Mouse (Mus musculus): Measurements from ENCODE around the gene Ndufv3. TPM values are rescaled to one million over a fixed set of nuclear protein-coding genes. Genes with fewer than 3 reads are reported as not detected.
A peak's percentile ranks its signal among the peaks of the same experiment; 100 is the strongest.

The Ndufv3 gene
- polyA plus RNA-seq, 1 experiment from 2014 or later, result 258 TPM

- Histone ChIP-seq H3K27me3 (ENCODE audit: low read depth, poor library complexity, severe bottlenecking) (no peaks in the 10 kb centered on the region), H3K4me1 (peaks cover 34% of the 10 kb centered on the region), H3K36me3 (no peaks in the 10 kb centered on the region), H3K9me3 (replicated peaks) (no peaks in the 10 kb centered on the region), H3K27ac (replicated peaks) (peak overlapping the region; percentile 98), H3K4me3 (peak overlapping the region; percentile 85)
- peak; percentile 83 for DNase-seq (ENCODE audit: low spot score)
- WGBS, result under 1% methylated on average over 87 of the region's 88 CpGs
Measured at GRCm38 (mm10) chr17:31565141-31566056, 45.5 kb downstream of the Ndufv3 start.

- H3K36me3 ChIP-seq, result no peaks in the 10 kb centered on the region
- H3K27me3 ChIP-seq (ENCODE audit: low read depth, poor library complexity, severe bottlenecking), result no peaks in the 10 kb centered on the region
- DNase-seq (ENCODE audit: low spot score), result no peak
- H3K4me1 ChIP-seq, result peaks cover 34% of the 10 kb centered on the region
- peak overlapping the region; percentile 98 for H3K27ac ChIP-seq (replicated peaks)
- WGBS, result 75% methylated on average over 6 of the region's 6 CpGs
- H3K4me3 ChIP-seq, result peak overlapping the region; percentile 85
- H3K9me3 ChIP-seq (replicated peaks), result no peaks in the 10 kb centered on the region
Measured at GRCm38 (mm10) chr17:31566276-31566675, 46.4 kb downstream of the Ndufv3 start.

GRCm38 (mm10) chr17:31569756-31570155 lies 49.8 kb downstream of the Ndufv3 start:
- Histone ChIP-seq H3K27ac (replicated peaks) (no peak overlapping the region), H3K36me3 (no peaks in the 10 kb centered on the region), H3K9me3 (replicated peaks) (no peaks in the 10 kb centered on the region), H3K4me3 (no peak overlapping the region), H3K27me3 (ENCODE audit: low read depth, poor library complexity, severe bottlenecking) (no peaks in the 10 kb centered on the region), H3K4me1 (peaks cover 27% of the 10 kb centered on the region)
- 93% methylated on average over 1 of the region's 1 CpGs for WGBS
- no peak for DNase-seq (ENCODE audit: low spot score)

GRCm38 (mm10) chr17:31570321-31570925 lies 50.5 kb downstream of the Ndufv3 start:
- WGBS, result 90% methylated on average over 9 of the region's 9 CpGs
- Histone ChIP-seq H3K4me1 (peaks cover 27% of the 10 kb centered on the region), H3K36me3 (no peaks in the 10 kb centered on the region), H3K27ac (replicated peaks) (no peak overlapping the region), H3K27me3 (ENCODE audit: low read depth, poor library complexity, severe bottlenecking) (no peaks in the 10 kb centered on the region), H3K9me3 (replicated peaks) (no peaks in the 10 kb centered on the region), H3K4me3 (no peak overlapping the region)
- DNase-seq (ENCODE audit: low spot score), result peak; percentile 37

GRCm38 (mm10) chr17:31571689-31572088 lies 51.8 kb downstream of the Ndufv3 start:
- H3K4me1 ChIP-seq, result peaks cover 15% of the 10 kb centered on the region
- no peak overlapping the region for H3K4me3 ChIP-seq
- no peaks in the 10 kb centered on the region for H3K36me3 ChIP-seq
- H3K27me3 ChIP-seq (ENCODE audit: low read depth, poor library complexity, severe bottlenecking), result no peaks in the 10 kb centered on the region
- no peaks in the 10 kb centered on the region for H3K9me3 ChIP-seq (replicated peaks)
- 92% methylated on average over 5 of the region's 5 CpGs for WGBS
- no peak overlapping the region for H3K27ac ChIP-seq (replicated peaks)
- no peak for DNase-seq (ENCODE audit: low spot score)

GRCm38 (mm10) chr17:31574662-31575061 lies 54.7 kb downstream of the Ndufv3 start:
- DNase-seq (ENCODE audit: low spot score), result no peak
- Histone ChIP-seq H3K36me3 (no peaks in the 10 kb centered on the region), H3K4me1 (no peaks in the 10 kb centered on the region), H3K9me3 (replicated peaks) (no peaks in the 10 kb centered on the region), H3K4me3 (no peak overlapping the region), H3K27me3 (ENCODE audit: low read depth, poor library complexity, severe bottlenecking) (no peaks in the 10 kb centered on the region), H3K27ac (replicated peaks) (no peak overlapping the region)
- 91% methylated on average over 7 of the region's 7 CpGs for WGBS

- DNase-seq (ENCODE audit: low spot score), result no peak
- no peaks in the 10 kb centered on the region for H3K9me3 ChIP-seq (replicated peaks)
- H3K36me3 ChIP-seq, result no peaks in the 10 kb centered on the region
- H3K27me3 ChIP-seq (ENCODE audit: low read depth, poor library complexity, severe bottlenecking), result no peaks in the 10 kb centered on the region
- H3K4me1 ChIP-seq, result peaks cover 14% of the 10 kb centered on the region
- H3K4me3 ChIP-seq, result no peak overlapping the region
- no peak overlapping the region for H3K27ac ChIP-seq (replicated peaks)
- 89% methylated on average over 10 of the region's 10 CpGs for WGBS
Measured at GRCm38 (mm10) chr17:31576394-31577175, 56.7 kb downstream of the Ndufv3 start.

- Histone ChIP-seq H3K27me3 (ENCODE audit: low read depth, poor library complexity, severe bottlenecking) (no peaks in the 10 kb centered on the region), H3K4me1 (peaks cover 17% of the 10 kb centered on the region), H3K9me3 (replicated peaks) (no peaks in the 10 kb centered on the region), H3K4me3 (no peak overlapping the region), H3K27ac (replicated peaks) (peak overlapping the region; percentile 53; the same call in 1 of the 2 replicates), H3K36me3 (peaks cover 9% of the 10 kb centered on the region; the same call in 1 of the 2 replicates)
- 63% methylated on average over 3 of the region's 3 CpGs for WGBS
- no peak for DNase-seq (ENCODE audit: low spot score)
Measured at GRCm38 (mm10) chr17:31580344-31580743, 60.4 kb downstream of the Ndufv3 start.

Small RNA genes within 50 kb of the gene (microRNA-seq; reads per million reads assigned to microRNA genes)
- not detected for gene Gm24970

Other genes with a start within 250 kb of the Ndufv3 start
- gene Rsph1, start 242.7 kb upstream of the Ndufv3 start, polyA plus RNA-seq (2016; fragmentation: Nextera tagmentation; extraction: Ambion mirVana), result 1.7 and 2.5 TPM in 2 replicates
- gene Slc37a1, start 233.3 kb upstream of the Ndufv3 start, polyA plus RNA-seq (2016; fragmentation: Nextera tagmentation; extraction: Ambion mirVana), result 6.4 and 6.9 TPM in 2 replicates
- 12.1 and 21.1 TPM in 2 replicates for gene Pde9a, start 133.9 kb upstream of the Ndufv3 start, polyA plus RNA-seq (2016; fragmentation: Nextera tagmentation; extraction: Ambion mirVana)
- 70.2 and 76.7 TPM in 2 replicates for gene Wdr4, start 135 bp upstream of the Ndufv3 start, polyA plus RNA-seq (2016; fragmentation: Nextera tagmentation; extraction: Ambion mirVana)
- gene Pknox1, start 44.6 kb downstream of the Ndufv3 start, polyA plus RNA-seq (2016; fragmentation: Nextera tagmentation; extraction: Ambion mirVana), result 17.5 and 18.0 TPM in 2 replicates
- gene Cbs, start 117.1 kb downstream of the Ndufv3 start, polyA plus RNA-seq (2016; fragmentation: Nextera tagmentation; extraction: Ambion mirVana), result 0.94 and 1.9 TPM in 2 replicates
- 449 and 476 TPM in 2 replicates for gene U2af1, start 138.8 kb downstream of the Ndufv3 start, polyA plus RNA-seq (2016; fragmentation: Nextera tagmentation; extraction: Ambion mirVana)
- not detected in 2 replicates for gene Cryaa, start 157.7 kb downstream of the Ndufv3 start, polyA plus RNA-seq (2016; fragmentation: Nextera tagmentation; extraction: Ambion mirVana)

Measured in midbrain, embryonic 10.5 days (tissue).